8 mouse cellular contexts compared by ENCODE assay signal in genomic region chr10:81482533-81482889, GRCm38 (mm10). TPM values are rescaled to one million over a fixed set of nuclear protein-coding genes. Genes with fewer than 3 reads are reported as not detected.
DNase-seq lines count a peak whose midpoint lies in the region; ATAC-seq and TF ChIP-seq lines count a peak whose summit lies in the region.

Gene Celf5, minus strand, starts transcription at chr10:81482709.

- peak within 1 kb of the TSS; percentile 60 for H3K4me2 ChIP-seq in hindbrain, embryonic 14.5 days (replicated peaks)

- WGBS in bone marrow, adult 2 months, result under 1% methylated on average over 36 of the region's 36 CpGs
- WGBS in hindbrain, embryonic 14.5 days, result 0% methylated on average over 36 of the region's 36 CpGs
- 1% methylated on average over 36 of the region's 36 CpGs for WGBS in limb, embryonic 10.5 days

- H3K9me3 ChIP-seq in hindbrain, embryonic 14.5 days (ENCODE audit: control insufficient read depth, low read length), result no peaks in the 10 kb centered on the region
- H3K9me3 ChIP-seq in limb, embryonic 10.5 days (replicated peaks), result no peaks in the 10 kb centered on the region

- no peak within 1 kb of the TSS for H3K27ac ChIP-seq in bone marrow, adult 2 months (ENCODE audit: control insufficient read depth, insufficient read depth, low read depth, low read length, poor library complexity)
- peak within 1 kb of the TSS; percentile 88 for H3K27ac ChIP-seq in hindbrain, embryonic 14.5 days
- peak within 1 kb of the TSS; percentile 25; the same call in 1 of the 2 replicates for H3K27ac ChIP-seq in limb, embryonic 10.5 days

- peak; percentile 65 to 76 for DNase-seq in layer of hippocampus, adult 18-20 months (ENCODE audit: low spot score in 2 of 2)
- DNase-seq in layer of hippocampus, adult 9-11 months, result no peak
- DNase-seq in hindbrain, embryonic 14.5 days (ENCODE audit: low spot score), result peak; percentile 76
- peak; percentile 81 for DNase-seq in limb, embryonic 10.5 days (ENCODE audit: low spot score)
- peak; percentile 52 for DNase-seq in mesoderm, embryonic 11.5 days (ENCODE audit: low read depth, low spot score)
- DNase-seq in spleen, postnatal 4 days (ENCODE audit: low spot score in 2 of 2), result peak; percentile 54 to 87

- H3K4me3 ChIP-seq in bone marrow, adult 2 months (replicated peaks; ENCODE audit: control insufficient read depth, low read depth, low read length), result no peak within 1 kb of the TSS
- peak within 1 kb of the TSS; percentile 81 for H3K4me3 ChIP-seq in hindbrain, embryonic 14.5 days (replicated peaks; ENCODE audit: low read length)
- H3K4me3 ChIP-seq in limb, embryonic 10.5 days, result peak within 1 kb of the TSS; percentile 51

- peak; percentile 53 for ATAC-seq in erythroid progenitor cell, adult 5-6 weeks (replicated peaks; ENCODE audit: low FRiP score, poor library complexity, severe bottlenecking)
- peak; percentile 64 for ATAC-seq in hindbrain, embryonic 14.5 days (ENCODE audit: low FRiP score)

- H3K4me1 ChIP-seq in bone marrow, adult 2 months (ENCODE audit: control insufficient read depth, insufficient read depth, low read length), result peaks cover 2% of the 10 kb centered on the region
- peaks cover 24% of the 10 kb centered on the region for H3K4me1 ChIP-seq in hindbrain, embryonic 14.5 days (replicated peaks; ENCODE audit: control insufficient read depth, insufficient read depth, low read length)
- peaks cover 10% of the 10 kb centered on the region for H3K4me1 ChIP-seq in limb, embryonic 10.5 days

- TF ChIP-seq POLR2A in bone marrow, adult 2 months (IDR thresholded peaks at IDR 0.05; ENCODE audit: borderline replicate concordance, control insufficient read depth, low read depth, low read length), result no peak

- peak within 1 kb of the TSS; percentile 97 for H3K9ac ChIP-seq in hindbrain, embryonic 14.5 days

- H3K36me3 ChIP-seq in hindbrain, embryonic 14.5 days (replicated peaks; ENCODE audit: control insufficient read depth, insufficient read depth), result peaks cover 16% of the 10 kb centered on the region
- peaks cover 20% of the 10 kb centered on the region for H3K36me3 ChIP-seq in limb, embryonic 10.5 days

- no peaks in the 10 kb centered on the region for H3K27me3 ChIP-seq in hindbrain, embryonic 14.5 days (ENCODE audit: control insufficient read depth, insufficient read depth, low read length)
- peaks cover 53% of the 10 kb centered on the region for H3K27me3 ChIP-seq in limb, embryonic 10.5 days (ENCODE audit: low read depth, poor library complexity, severe bottlenecking)

- peak; percentile 59 for TF ChIP-seq CTCF in bone marrow, adult 2 months (IDR thresholded peaks at IDR 0.05; ENCODE audit: control insufficient read depth, insufficient read depth, low read length)

RNA-seq across cellular contexts. Expression of gene Celf5, which starts in this region (rescaled TPM):
- 100 to 1,000 TPM; 268 TPM for total RNA-seq in layer of hippocampus, adult 18-20 months (2021)
- 0.72 TPM in 1 of 2 replicates, not detected in the other for polyA plus RNA-seq in bone marrow, adult 2 months (2011; ENCODE audit: insufficient read depth, insufficient read length, low replicate concordance, missing spikeins)
- total RNA-seq in erythroid progenitor cell, adult 5-6 weeks (2015; ENCODE audit: low replicate concordance), result not detected in 2 replicates
- not detected in 2 replicates for total RNA-seq in erythroid progenitor cell, adult 5-6 weeks (2017; ENCODE audit: low replicate concordance)
- polyA plus RNA-seq in hindbrain, embryonic 14.5 days (2014; fragmentation: Nextera tagmentation; extraction: Ambion mirVana), result 46.6 and 55.9 TPM in 2 replicates
- polyA plus RNA-seq in limb, embryonic 10.5 days (2016; fragmentation: Nextera tagmentation; extraction: Ambion mirVana), result 0.24 and 0.48 TPM in 2 replicates

Comparison
In these comparisons a context has a peak if more than half of its experiments do, and no peak if none do; other contexts are left out.
1. RNA of gene Celf5 (total RNA-seq): 268 TPM in layer of hippocampus, adult 18-20 months; not detected in erythroid progenitor cell, adult 5-6 weeks; every median in the first group is over 100 times any median in the second.
2. RNA of gene Celf5 (polyA plus RNA-seq): 46.6 to 55.9 TPM in hindbrain, embryonic 14.5 days; 0.72 TPM in bone marrow, adult 2 months and 0.24 to 0.48 TPM in limb, embryonic 10.5 days; every median in the first group is over 10 times any median in the second.
3. Peak in ATAC-seq in erythroid progenitor cell, adult 5-6 weeks; RNA of the gene not detected or under 1 TPM.
4. Peak in DNase-seq, H3K4me3 ChIP-seq and H3K27ac ChIP-seq in limb, embryonic 10.5 days; RNA of the gene not detected or under 1 TPM.